9 mouse cellular contexts compared by ENCODE assay signal in genomic region chr19:53419834-53420233, GRCm38 (mm10). TPM values are rescaled to one million over a fixed set of nuclear protein-coding genes. Genes with fewer than 3 reads are reported as not detected.
DNase-seq lines count a peak whose midpoint lies in the region; ATAC-seq and TF ChIP-seq lines count a peak whose summit lies in the region.
"Had no signal": no experiment of that assay in that cellular context is flagged by ENCODE, and none has a peak within 500 bp of the region (broad histone marks: within the 10 kb centered on the region; RNA-seq: fewer than 3 reads in every experiment).

No protein-coding gene starts in this region.

- intact Hi-C loops in heart, postnatal 14 days (cut with DNase I) = loop anchor here (1.0 to 2.0 kb wide), 2 partner anchors 109 to 159 kb away; partner anchors contain the start of gene Dusp5

- peak; percentile 91 for DNase-seq in CD4-positive, CD25-positive, alpha-beta regulatory T cell, adult 2 months (ENCODE audit: low read depth, low spot score)
- no peak for DNase-seq in liver, adult 2 months (ENCODE audit: extremely low read depth, low read depth, low spot score)
- DNase-seq in liver, embryonic 11.5 days (ENCODE audit: low spot score) = no peak
- peak; percentile 82 for DNase-seq in c-Kit-positive CD71-negative TER-119-negative erythroid progenitor cells, embryonic 14.5 days (ENCODE audit: low read depth)
- peak; percentile 67 to 82 for DNase-seq in heart, postnatal 14 days
- peak; percentile 77 for DNase-seq in lung, postnatal 25 days (ENCODE audit: low spot score)
- peak; percentile 57 for DNase-seq in testis, postnatal 14 days (ENCODE audit: low spot score)

- 50% methylated on average over 5 of the region's 5 CpGs for WGBS in liver, adult 2 months
- WGBS in liver, embryonic 11.5 days = 31% methylated on average over 5 of the region's 5 CpGs

- H3K27me3 ChIP-seq in liver, adult 2 months (ENCODE audit: control insufficient read depth, insufficient read depth, low read length) = no peaks in the 10 kb centered on the region
- peaks cover 5% of the 10 kb centered on the region; the same call in 1 of the 2 replicates for H3K27me3 ChIP-seq in liver, embryonic 11.5 days (replicated peaks; ENCODE audit: control insufficient read depth, insufficient read depth, low read length)

- no peak overlapping the region for H3K27ac ChIP-seq in liver, adult 2 months (replicated peaks; ENCODE audit: insufficient read depth, low read depth, low read length)
- H3K27ac ChIP-seq in liver, embryonic 11.5 days (ENCODE audit: low read depth, low read length) = no peak overlapping the region

- H3K9ac ChIP-seq in liver, adult 2 months (ENCODE audit: low read depth, low read length) = no peak overlapping the region
- H3K9ac ChIP-seq in liver, embryonic 11.5 days (ENCODE audit: low read depth, low read length) = no peak overlapping the region

- H3K79me2 ChIP-seq in liver, adult 2 months (ENCODE audit: control insufficient read depth, insufficient read depth, low read length) = no peaks in the 10 kb centered on the region

- H3K4me3 ChIP-seq in liver, adult 2 months (ENCODE audit: insufficient read depth, low read depth, low read length) = no peak overlapping the region
- H3K4me3 ChIP-seq in liver, embryonic 11.5 days (ENCODE audit: low read depth, low read length) = no peak overlapping the region

- no peak overlapping the region for H3K4me2 ChIP-seq in liver, embryonic 11.5 days

- TF ChIP-seq CTCF in liver, adult 2 months (IDR thresholded peaks at IDR 0.05; ENCODE audit: low read depth, low read length) = peak; percentile 44; the same call in 1 of the 2 replicates

- no peaks in the 10 kb centered on the region for H3K9me3 ChIP-seq in liver, embryonic 11.5 days (ENCODE audit: control insufficient read depth, low read length)

- TF ChIP-seq POLR2A in liver, adult 2 months (IDR thresholded peaks at IDR 0.05; ENCODE audit: extremely low read depth, insufficient read depth, low read length) = no peak

- no peak for ATAC-seq in CD4-positive, CD25-positive, alpha-beta regulatory T cell, adult 4 months
- ATAC-seq in liver, embryonic 11.5 days (replicated peaks; ENCODE audit: low FRiP score) = no peak

- H3K4me1 ChIP-seq in liver, adult 2 months (ENCODE audit: control insufficient read depth, insufficient read depth, low read length) = no peaks in the 10 kb centered on the region
- H3K4me1 ChIP-seq in liver, embryonic 11.5 days (replicated peaks; ENCODE audit: control insufficient read depth, insufficient read depth, low read length) = peaks cover 25% of the 10 kb centered on the region

- H3K36me3 ChIP-seq in liver, adult 2 months (ENCODE audit: control insufficient read depth, insufficient read depth, low read length) = no peaks in the 10 kb centered on the region
- no peaks in the 10 kb centered on the region for H3K36me3 ChIP-seq in liver, embryonic 11.5 days (ENCODE audit: control insufficient read depth, insufficient read depth, low read length)

RNA-seq across cellular contexts. Expression of gene Smndc1, which starts 29.5 kb away (rescaled TPM):
- polyA plus RNA-seq in CD4-positive, CD25-positive, alpha-beta regulatory T cell, adult 4 months (2017; shearing (Covaris generic)) = 10 to 100 TPM; 32.0 to 32.3 TPM
- total RNA-seq in liver, adult 2 months (2014; rRNA removed) = 7.6 and 8.1 TPM in 2 replicates
- 1.6 and 1.8 TPM in 2 replicates for polyA plus RNA-seq in liver, adult 2 months (2012; rRNA removed)
- polyA plus RNA-seq in liver, embryonic 11.5 days (2014; fragmentation: Nextera tagmentation; extraction: Ambion mirVana) = 53.8 and 54.2 TPM in 2 replicates
- 10 to 100 TPM; 29.7 to 31.6 TPM for total RNA-seq in heart, postnatal 14 days (2021)

RNA-seq across cellular contexts. Expression of gene Gm10197, which starts 48.3 kb away (rescaled TPM):
- not detected for polyA plus RNA-seq in CD4-positive, CD25-positive, alpha-beta regulatory T cell, adult 4 months (2017; shearing (Covaris generic))
- not detected in 2 replicates for total RNA-seq in liver, adult 2 months (2014; rRNA removed)
- not detected in 2 replicates for polyA plus RNA-seq in liver, adult 2 months (2012; rRNA removed)
- 3.3 TPM in 1 of 2 replicates, not detected in the other for polyA plus RNA-seq in liver, embryonic 11.5 days (2014; fragmentation: Nextera tagmentation; extraction: Ambion mirVana)
- total RNA-seq in heart, postnatal 14 days (2021) = not detected
- total RNA-seq: hematopoietic stem cell, adult 5-6 weeks had no signal

Comparison
In these comparisons a context has a peak if more than half of its experiments do, and no peak if none do; other contexts are left out.
1. RNA of gene Smndc1, which starts 29.5 kb away (polyA plus RNA-seq): 53.8 to 54.2 TPM in liver, embryonic 11.5 days and 32.0 to 32.3 TPM in CD4-positive, CD25-positive, alpha-beta regulatory T cell, adult 4 months; 1.6 to 1.8 TPM in liver, adult 2 months; every median in the first group is over 10 times any median in the second.
2. DNase-seq: peak in CD4-positive, CD25-positive, alpha-beta regulatory T cell, adult 2 months (single experiment), c-Kit-positive CD71-negative TER-119-negative erythroid progenitor cells, embryonic 14.5 days (single experiment), heart, postnatal 14 days (2 of 2), lung, postnatal 25 days (single experiment) and testis, postnatal 14 days (single experiment); none in liver, adult 2 months (single experiment) and liver, embryonic 11.5 days (single experiment).